Mouse (Mus musculus) MEL (cell line): Measurements from ENCODE around the gene Lrpprc.

Experiments
- CTCF ChIP-seq, 3 experiments: IDR thresholded peaks in 2 of 3; conservative IDR thresholded peaks in 1 of 3; 2 replicates each; pipeline ENCODE4 v1.5.1; 2011 to 2012; ENCODE audit warnings: low read length in 3 of 3, low read depth in 2 of 3, mild to moderate bottlenecking in 2 of 3, improper control_type of control experiment in 1 of 3, inconsistent platforms in 1 of 3, mixed read lengths in 1 of 3, moderate library complexity in 1 of 3; ENCODE audit not compliant: control insufficient read depth in 1 of 3, insufficient read depth in 1 of 3, poor library complexity in 1 of 3, severe bottlenecking in 1 of 3
- GATA1 ChIP-seq: IDR thresholded peaks from 2 replicates; pipeline ENCODE4 v1.6.1; 2011; ENCODE audit warnings: low read depth, low read length, improper control_type of control experiment
- MAZ ChIP-seq: IDR thresholded peaks from 2 replicates; pipeline ENCODE4 v1.6.1; 2012; ENCODE audit warnings: low read depth, mild to moderate bottlenecking, inconsistent platforms, low read length, improper control_type of control experiment

- no peak for TF ChIP-seq CTCF (IDR thresholded peaks at IDR 0.05 in 2 of 3, conservative IDR thresholded peaks at IDR 0.05 in 1 of 3; ENCODE audit: control insufficient read depth in 1 of 3, insufficient read depth in 1 of 3, low read depth in 2 of 3, low read length in 3 of 3, poor library complexity in 1 of 3, severe bottlenecking in 1 of 3)
- no peak for TF ChIP-seq GATA1
- TF ChIP-seq MAZ: no peak
Measured at GRCm38 (mm10) chr17:84788376-84789125, 2.0 kb downstream of the Lrpprc start.
